Mouse (Mus musculus) right cerebral cortex, postnatal 25 days (tissue): Measurements from ENCODE around the gene Dusp12.

ENCODE experiments used
- DNase-seq: peaks from one replicate; pipeline ENCODE4 v3.0.0; 2022

Dusp12 gene

DNA sequence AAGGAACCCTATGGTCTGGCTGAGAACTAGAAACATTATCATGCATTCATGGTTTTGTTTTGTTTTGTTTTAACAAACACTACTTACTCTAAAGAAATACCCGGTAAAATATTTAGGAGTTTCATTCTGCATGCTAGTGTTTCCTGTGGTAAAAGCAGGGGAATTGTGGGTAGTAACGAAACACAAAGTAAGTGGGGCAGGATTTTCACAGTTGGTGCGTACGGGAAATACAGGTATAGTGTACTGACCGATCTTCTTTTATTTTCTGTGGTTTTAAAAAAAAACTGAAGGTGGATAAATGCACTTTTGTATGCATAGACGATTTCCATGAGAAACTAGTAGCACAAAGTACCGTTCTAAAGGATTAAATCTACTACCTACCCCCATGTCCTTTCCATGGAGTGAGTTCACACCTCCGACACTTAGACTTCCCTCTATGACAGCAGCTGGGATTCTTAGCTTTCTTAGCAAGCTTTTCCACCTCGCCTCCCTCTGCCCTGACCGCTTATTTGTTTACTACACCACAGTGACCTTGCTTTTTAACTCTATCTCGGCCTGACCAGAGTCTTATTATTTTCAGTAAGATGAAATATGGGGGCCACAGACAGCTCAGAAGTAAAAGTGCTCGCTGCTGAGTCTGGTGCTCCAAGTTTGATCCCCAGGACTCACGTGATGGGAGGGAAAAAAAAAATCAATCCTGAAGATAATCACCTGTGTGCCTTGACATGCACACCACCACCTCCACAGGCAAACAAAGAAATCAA, 23.5 kb downstream of the Dusp12 start:
- DNase-seq, result no peak

DNA sequence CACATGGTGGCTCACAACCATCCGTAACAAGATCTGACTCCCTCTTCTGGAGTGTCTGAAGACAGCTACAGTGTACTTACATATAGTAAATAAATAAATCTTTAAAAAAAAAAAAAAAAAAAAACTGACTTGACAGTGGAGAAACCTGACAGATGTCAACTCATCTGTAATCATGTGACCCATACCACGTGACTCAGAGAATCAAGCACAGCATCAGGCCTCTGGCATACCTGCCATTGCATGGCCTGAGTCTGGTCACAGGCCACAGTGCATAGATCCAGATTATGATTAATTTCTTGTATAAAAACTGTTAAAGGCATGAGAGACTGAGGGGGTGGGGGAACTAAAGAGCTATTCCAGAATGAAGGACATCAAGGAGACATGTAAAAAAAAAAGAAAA, 26.5 kb downstream of the Dusp12 start:
- no peak for DNase-seq

GRCm38 (mm10) chr1:170857369-170857768, 28.0 kb downstream of the Dusp12 start:
- DNase-seq, result peak; percentile 42

- no peak for DNase-seq
Measured at GRCm38 (mm10) chr1:170855056-170855760, 30.1 kb downstream of the Dusp12 start.

GRCm38 (mm10) chr1:170853604-170854003, 31.7 kb downstream of the Dusp12 start:
- DNase-seq, result no peak

DNA sequence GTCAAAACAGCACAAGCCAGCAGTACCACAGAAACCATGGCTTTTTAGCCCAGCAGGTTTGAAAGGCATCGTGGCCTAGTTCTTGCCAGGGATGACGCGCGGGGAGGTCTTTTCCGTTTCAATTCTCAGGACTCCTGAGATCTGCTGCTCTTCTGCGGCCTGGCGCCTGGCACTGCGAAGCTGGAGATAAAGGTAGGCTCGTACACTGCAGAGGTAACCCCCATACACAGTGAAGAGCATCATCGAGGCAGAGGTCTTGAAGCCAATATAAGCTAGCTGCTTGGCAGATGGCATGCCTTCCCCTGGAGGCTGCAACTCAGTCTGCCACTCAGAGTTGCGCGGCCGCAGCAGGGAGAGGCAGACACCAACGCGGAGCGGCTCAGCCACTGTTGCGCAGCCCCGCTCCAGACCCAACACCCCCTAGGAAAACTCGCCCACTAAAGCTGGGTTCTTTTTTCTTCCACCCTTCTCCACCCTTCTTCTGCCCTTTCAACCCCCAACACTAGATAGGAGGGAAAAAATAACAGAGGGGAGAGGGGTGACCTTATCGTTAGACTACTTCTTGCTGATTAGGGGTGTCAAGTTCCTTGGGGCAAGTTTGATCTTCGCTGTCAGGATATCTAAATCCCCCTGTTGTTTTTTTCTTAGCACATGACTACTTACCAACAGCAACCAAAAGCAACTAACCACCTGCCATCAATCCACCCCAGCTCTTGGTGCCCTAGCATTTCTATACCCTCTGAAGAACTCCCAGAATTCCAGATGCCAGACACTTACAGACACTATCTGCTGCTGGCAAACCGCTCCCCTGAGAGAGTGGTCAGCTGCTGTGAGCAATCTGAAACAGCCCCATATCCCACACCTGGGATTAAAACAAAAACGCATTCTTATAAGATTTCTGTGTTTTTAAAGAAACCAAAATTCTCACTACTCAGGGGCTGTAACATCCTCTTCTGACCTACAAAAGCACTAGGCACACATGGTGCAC, 34.4 kb downstream of the Dusp12 start:
- no peak for DNase-seq

DNA sequence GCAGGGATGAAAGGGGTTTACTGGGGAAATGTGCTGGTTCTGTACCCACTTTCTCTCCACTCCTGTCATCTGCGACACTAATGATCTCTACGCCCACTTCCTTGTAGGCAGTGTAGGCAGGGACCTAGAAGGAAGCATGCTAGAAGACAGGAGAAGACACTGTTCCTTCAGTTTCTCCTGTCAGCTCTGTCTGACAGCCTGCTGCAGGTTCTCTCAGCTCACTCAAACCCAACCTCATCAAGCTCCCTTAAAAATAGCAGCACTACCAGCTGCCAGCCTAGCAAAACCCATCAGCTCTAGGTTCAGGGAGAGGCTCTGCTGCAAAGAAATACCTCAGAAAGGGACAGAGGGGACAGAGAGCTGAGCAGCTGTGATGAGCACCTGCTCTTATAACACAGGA, 35.3 kb downstream of the Dusp12 start:
- DNase-seq, result no peak

DNA sequence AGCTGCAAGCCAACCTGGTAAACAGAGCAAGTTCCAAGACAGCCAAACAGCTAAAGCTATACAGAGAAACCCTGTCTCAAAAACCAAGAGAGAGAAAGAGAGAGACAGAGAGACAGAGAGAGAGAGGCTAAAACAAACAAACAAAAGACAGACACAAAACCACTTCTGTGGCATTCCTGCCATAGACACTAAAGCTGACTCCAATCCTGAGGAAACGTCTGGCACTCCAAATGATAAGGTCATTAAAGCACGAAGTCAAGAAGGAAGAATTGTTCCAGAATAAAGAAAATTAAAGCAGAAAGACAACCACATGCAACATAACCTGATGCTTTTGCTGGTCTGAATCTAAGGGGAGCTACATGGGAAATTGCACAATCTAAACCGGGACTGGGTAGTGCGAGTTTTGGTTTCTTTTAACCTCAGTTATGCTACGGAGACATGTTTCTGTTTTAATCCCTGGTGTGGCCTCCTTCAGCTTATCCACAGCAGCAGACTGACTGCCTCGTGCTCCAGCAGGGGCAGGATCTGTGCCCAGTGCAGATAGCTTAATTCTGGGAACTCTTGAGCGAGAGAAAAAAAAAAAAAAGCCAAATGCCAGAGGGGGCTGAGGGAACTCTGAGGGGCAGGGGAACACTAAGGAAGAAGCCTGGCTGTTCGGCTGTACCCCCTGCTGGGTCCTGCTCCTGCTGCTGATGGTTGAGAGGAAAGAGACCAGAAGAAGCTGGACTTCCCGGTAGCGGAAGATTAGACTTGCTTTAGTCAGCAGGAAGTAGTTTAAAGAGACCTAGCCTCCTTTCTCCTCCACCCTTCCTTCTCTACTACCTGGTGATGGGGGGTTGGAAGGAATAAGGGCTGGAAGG, 39.7 kb downstream of the Dusp12 start:
- DNase-seq, result no peak

- DNase-seq, result no peak
Measured at GRCm38 (mm10) chr1:170844380-170844779, 41.0 kb downstream of the Dusp12 start.

DNA sequence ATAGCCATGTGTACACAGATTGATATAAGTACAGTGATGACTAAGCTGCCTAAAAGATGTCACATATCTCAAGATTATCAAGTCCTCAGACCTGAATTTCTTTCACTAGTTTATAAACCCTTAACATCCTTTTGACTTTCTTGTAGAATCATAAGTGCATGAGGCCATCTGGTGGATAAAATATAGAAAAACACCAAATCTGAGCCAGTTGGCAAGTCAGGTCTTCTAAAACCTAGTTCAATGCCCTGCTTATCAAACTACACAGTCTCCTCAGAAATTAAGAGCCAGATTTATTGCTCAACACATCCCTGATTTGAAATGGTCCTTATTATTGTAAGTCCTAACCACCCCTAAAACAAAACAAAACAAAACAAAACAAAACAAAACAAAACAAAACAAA, 45.7 kb downstream of the Dusp12 start:
- DNase-seq, result no peak

GRCm38 (mm10) chr1:170834756-170835155, 50.6 kb downstream of the Dusp12 start:
- DNase-seq, result no peak

DNA sequence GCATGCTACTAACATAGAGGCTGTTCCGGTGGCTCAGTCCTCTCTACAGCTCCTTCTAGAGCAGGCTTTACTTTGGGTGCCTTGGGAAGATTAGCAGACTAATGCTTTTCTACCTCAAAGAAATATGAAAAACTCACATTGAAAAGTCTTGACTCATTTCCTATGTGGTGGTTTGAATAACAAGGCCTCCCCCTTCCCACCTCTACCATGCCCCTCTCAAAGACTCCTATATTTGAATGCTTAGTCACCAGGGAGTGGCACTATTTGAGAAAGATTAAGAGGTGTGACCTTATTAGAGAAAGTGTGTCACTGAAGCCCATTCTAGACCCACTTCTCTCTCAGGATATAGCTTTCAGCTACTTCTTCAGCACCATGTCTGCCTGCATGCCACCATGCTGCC, 55.6 kb downstream of the Dusp12 start:
- DNase-seq, result no peak

DNA sequence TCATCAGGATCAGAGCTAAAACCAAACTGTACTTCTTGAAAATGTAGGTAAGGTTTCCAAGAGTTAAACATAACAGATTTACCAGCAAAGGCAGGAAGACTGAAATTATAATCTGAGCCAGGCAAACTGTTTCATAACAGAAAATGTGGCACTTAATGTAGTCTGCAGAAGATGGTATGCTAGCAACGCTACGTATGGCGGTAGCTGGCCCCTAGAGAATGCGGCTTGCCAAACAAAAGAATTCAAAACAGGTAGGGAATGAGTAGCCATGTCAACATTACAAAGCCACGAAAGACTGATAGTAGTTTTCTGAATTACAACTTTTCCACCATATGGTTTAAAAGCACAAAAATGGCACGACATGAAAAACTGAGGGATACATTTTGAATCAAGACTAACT, 56.0 kb downstream of the Dusp12 start:
- no peak for DNase-seq
